Mouse (Mus musculus): ENCODE measurements at regions not wholly inside any gene's neighbourhood (a gene's known extent, or its start where the extent isn't known, plus 50 kb on each side); places are given as distances from the start of the nearest gene placed in this dataset.

DNA sequence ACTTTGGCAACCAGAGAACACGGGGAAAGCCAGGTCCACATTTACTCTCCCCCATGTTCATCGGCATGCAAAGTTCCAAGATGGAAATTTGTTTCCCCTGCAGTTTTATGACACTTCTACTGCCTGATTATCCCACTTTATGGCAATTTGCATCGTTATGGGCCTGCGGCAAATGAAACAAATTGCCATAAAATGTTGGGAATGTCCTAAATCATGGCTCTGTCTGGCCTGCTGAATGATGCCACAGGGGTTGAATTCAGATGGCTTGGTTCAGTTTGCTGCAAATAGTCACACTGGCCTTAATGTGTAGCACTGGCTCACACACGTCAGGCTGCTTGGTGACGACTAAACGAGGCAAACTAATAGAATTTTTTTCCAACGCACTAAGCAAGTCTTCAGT, 393.2 kb downstream of the Psat1 start:
- no peak for TF ChIP-seq CTCF (IDR thresholded peaks at IDR 0.05)
- no peak for ATAC-seq (ENCODE audit: low FRiP score)
- 84% methylated on average over 8 of the region's 8 CpGs for WGBS
- H3K36me3 ChIP-seq (ENCODE audit: insufficient read depth, low read length), result no peaks in the 10 kb centered on the region
- H3K9ac ChIP-seq (replicated peaks; ENCODE audit: low read length, poor library complexity, severe bottlenecking), result no peak overlapping the region
- no peak overlapping the region for H3K4me3 ChIP-seq (ENCODE audit: low read depth, low read length)
- H3K9me3 ChIP-seq (ENCODE audit: low read length), result no peaks in the 10 kb centered on the region
- no peak overlapping the region for H3K4me2 ChIP-seq (ENCODE audit: low read depth, low read length, poor library complexity, severe bottlenecking)
- no peak overlapping the region for H3K27ac ChIP-seq (ENCODE audit: low read depth, low read length)
- peak; percentile 11 for DNase-seq (ENCODE audit: low spot score)
- no peaks in the 10 kb centered on the region for H3K4me1 ChIP-seq (ENCODE audit: insufficient read depth, low read length)
- no peaks in the 10 kb centered on the region for H3K27me3 ChIP-seq (ENCODE audit: insufficient read depth, low read length)

DNA sequence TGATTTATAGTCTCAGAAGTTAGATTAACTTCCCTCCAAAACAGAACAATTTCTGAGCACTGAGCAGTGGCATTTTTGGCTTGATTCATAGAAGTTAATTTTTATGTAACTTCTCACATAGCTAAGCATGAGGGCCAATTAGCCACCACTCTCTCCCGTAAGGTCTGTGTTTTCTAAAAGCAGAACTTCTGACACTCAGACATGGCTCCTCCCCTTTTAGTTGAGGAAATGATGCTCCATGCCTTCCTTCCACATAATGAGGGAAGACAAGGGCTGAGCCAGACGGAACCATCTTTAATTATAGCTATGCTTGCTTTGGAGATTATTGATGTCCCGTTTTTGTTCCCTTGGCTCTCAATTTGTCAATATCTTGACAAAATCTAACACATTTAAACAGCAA, 429.3 kb downstream of the Psat1 start:
- WGBS, result 77% methylated on average over 3 of the region's 3 CpGs
- Histone ChIP-seq H3K27ac (ENCODE audit: low read depth, low read length) (no peak overlapping the region), H3K9ac (replicated peaks; ENCODE audit: low read length, poor library complexity, severe bottlenecking) (no peak overlapping the region), H3K27me3 (ENCODE audit: insufficient read depth, low read length) (no peaks in the 10 kb centered on the region), H3K36me3 (ENCODE audit: insufficient read depth, low read length) (no peaks in the 10 kb centered on the region), H3K4me2 (ENCODE audit: low read depth, low read length, poor library complexity, severe bottlenecking) (no peak overlapping the region), H3K4me3 (ENCODE audit: low read depth, low read length) (no peak overlapping the region), H3K9me3 (ENCODE audit: low read length) (0 out of 2 replicates have a peak, but pooled peaks cover 1% of the 10 kb centered on the region), H3K4me1 (ENCODE audit: insufficient read depth, low read length) (0 out of 2 replicates have a peak, but pooled peaks cover 6% of the 10 kb centered on the region)
- TF ChIP-seq CTCF (IDR thresholded peaks at IDR 0.05), result no peak
- ATAC-seq (ENCODE audit: low FRiP score), result no peak
- DNase-seq (ENCODE audit: low spot score), result no peak

DNA sequence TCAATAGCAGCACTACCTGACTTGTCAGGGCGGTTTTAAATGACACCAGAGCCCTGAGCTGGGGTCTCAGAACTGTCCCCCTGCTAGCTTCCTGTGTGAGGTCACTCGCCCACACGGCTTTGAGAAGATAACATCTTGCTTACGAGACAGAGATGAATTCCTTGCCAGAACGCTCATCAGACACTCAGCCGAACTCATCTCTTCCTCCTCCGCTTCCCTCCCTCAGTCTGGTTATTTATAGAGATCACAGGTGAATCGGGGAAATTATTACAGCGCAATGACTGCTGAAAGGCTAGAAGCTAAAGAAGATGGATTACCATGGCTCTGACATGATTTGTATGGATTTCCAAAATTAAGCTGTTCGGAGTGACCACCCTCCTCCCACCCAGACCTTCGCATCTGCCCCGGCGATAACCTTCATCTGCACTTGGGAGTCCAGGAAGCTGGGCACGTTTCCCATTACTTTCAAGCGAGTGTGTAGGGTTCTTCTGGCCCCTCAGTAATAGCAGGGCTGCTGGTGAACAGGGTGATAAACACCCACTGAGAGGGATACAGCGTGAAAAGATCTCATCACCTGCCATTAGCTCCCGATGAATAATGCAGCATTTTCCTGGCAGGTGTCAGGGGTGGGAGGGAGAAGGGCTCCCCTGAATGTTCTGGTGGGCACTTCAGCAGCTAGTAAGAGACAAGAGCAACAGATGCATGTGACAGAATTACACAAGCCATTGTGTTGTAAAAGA, 430.4 kb downstream of the Psat1 start:
- Histone ChIP-seq H3K4me2 (ENCODE audit: low read depth, low read length, poor library complexity, severe bottlenecking) (peak overlapping the region; percentile 46), H3K4me3 (ENCODE audit: low read depth, low read length) (peak overlapping the region; percentile 27), H3K27ac (ENCODE audit: low read depth, low read length) (0 out of 2 replicates have a peak overlapping the region, but pooled peaks have one; percentile 18), H3K9me3 (ENCODE audit: low read length) (no peaks in the 10 kb centered on the region), H3K36me3 (ENCODE audit: insufficient read depth, low read length) (no peaks in the 10 kb centered on the region), H3K9ac (replicated peaks; ENCODE audit: low read length, poor library complexity, severe bottlenecking) (peak overlapping the region; percentile 44), H3K27me3 (ENCODE audit: insufficient read depth, low read length) (no peaks in the 10 kb centered on the region), H3K4me1 (ENCODE audit: insufficient read depth, low read length) (0 out of 2 replicates have a peak, but pooled peaks cover 6% of the 10 kb centered on the region)
- WGBS, result 27% methylated on average over 17 of the region's 17 CpGs
- peak; percentile 34 for DNase-seq (ENCODE audit: low spot score)
- ATAC-seq (ENCODE audit: low FRiP score), result no peak
- no peak for TF ChIP-seq CTCF (IDR thresholded peaks at IDR 0.05)

DNA sequence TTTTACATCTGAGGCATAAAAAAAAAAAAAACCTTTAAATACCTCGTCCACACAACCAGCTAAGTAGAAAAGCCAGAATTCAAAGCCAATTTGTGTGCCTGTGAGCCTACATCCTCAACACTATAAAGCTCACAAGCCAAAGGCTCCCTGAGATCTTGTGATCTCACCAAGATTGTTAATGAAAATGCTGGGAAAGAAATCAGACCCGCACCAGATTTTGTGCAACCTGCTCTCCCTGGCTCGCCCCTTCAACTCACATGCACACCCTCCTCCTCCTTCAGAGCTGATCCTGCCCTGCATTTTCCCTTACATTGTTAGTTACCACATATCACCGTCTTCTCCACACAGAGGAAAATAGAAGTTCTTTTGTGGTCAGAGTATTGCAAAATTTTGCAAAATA, 433.9 kb downstream of the Psat1 start:
- Histone ChIP-seq H3K36me3 (ENCODE audit: insufficient read depth, low read length) (no peaks in the 10 kb centered on the region), H3K27ac (ENCODE audit: low read depth, low read length) (no peak overlapping the region), H3K9ac (replicated peaks; ENCODE audit: low read length, poor library complexity, severe bottlenecking) (no peak overlapping the region), H3K27me3 (ENCODE audit: insufficient read depth, low read length) (no peaks in the 10 kb centered on the region), H3K4me2 (ENCODE audit: low read depth, low read length, poor library complexity, severe bottlenecking) (no peak overlapping the region), H3K9me3 (ENCODE audit: low read length) (no peaks in the 10 kb centered on the region), H3K4me3 (ENCODE audit: low read depth, low read length) (no peak overlapping the region), H3K4me1 (ENCODE audit: insufficient read depth, low read length) (0 out of 2 replicates have a peak, but pooled peaks cover 6% of the 10 kb centered on the region)
- ATAC-seq (ENCODE audit: low FRiP score) (no peak), DNase-seq (ENCODE audit: low spot score) (no peak)
- no peak for TF ChIP-seq CTCF (IDR thresholded peaks at IDR 0.05)
- WGBS, result 78% methylated on average over 4 of the region's 4 CpGs

DNA sequence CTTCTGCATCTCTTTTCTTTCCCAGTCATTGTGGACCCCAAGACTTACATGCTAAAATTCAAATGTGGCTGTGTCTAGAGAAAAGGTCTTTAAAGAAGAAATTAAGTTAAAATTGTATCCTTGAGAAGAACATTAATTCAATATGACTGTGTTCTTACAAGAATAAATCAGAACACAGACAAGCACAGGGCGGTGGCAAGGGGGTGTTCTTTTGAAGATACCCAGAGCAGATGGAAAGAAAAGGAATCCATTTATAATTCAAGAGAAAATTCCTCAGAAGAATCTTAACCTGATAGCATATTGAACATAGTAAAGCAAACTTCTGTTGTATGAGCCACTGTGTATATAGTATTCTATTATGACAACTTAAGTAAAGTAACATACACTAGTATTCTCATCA, 436.7 kb downstream of the Psat1 start:
- Histone ChIP-seq H3K27me3 (ENCODE audit: insufficient read depth, low read length) (no peaks in the 10 kb centered on the region), H3K4me3 (ENCODE audit: low read depth, low read length) (no peak overlapping the region), H3K36me3 (ENCODE audit: insufficient read depth, low read length) (no peaks in the 10 kb centered on the region), H3K27ac (ENCODE audit: low read depth, low read length) (no peak overlapping the region), H3K9ac (replicated peaks; ENCODE audit: low read length, poor library complexity, severe bottlenecking) (no peak overlapping the region), H3K4me1 (ENCODE audit: insufficient read depth, low read length) (no peaks in the 10 kb centered on the region), H3K4me2 (ENCODE audit: low read depth, low read length, poor library complexity, severe bottlenecking) (no peak overlapping the region), H3K9me3 (ENCODE audit: low read length) (no peaks in the 10 kb centered on the region)
- DNase-seq (ENCODE audit: low spot score) (no peak), ATAC-seq (ENCODE audit: low FRiP score) (no peak)
- 89% methylated on average over 1 of the region's 1 CpGs for WGBS
- no peak for TF ChIP-seq CTCF (IDR thresholded peaks at IDR 0.05)

DNA sequence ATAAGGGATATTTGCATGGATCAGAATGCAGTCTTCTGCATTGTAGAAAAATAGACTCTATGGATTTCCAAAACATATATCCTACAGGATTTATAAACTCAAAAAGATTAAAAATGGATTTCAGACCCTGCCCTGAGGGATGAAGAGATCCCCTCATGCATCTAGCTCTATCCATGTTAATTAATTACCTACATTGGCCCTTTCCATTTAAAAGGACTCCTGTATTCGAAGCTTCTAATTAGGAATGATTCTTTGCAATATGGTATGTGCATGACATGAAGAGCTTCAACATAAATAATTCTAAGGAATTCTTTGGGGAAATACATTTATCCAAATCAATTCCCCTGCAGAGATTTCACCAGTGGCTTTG, 444.2 kb downstream of the Psat1 start:
- Histone ChIP-seq H3K4me1 (ENCODE audit: insufficient read depth, low read length) (no peaks in the 10 kb centered on the region), H3K4me2 (ENCODE audit: low read depth, low read length, poor library complexity, severe bottlenecking) (no peak overlapping the region), H3K27me3 (ENCODE audit: insufficient read depth, low read length) (no peaks in the 10 kb centered on the region), H3K4me3 (ENCODE audit: low read depth, low read length) (no peak overlapping the region), H3K9me3 (ENCODE audit: low read length) (no peaks in the 10 kb centered on the region), H3K27ac (ENCODE audit: low read depth, low read length) (no peak overlapping the region), H3K36me3 (ENCODE audit: insufficient read depth, low read length) (no peaks in the 10 kb centered on the region), H3K9ac (replicated peaks; ENCODE audit: low read length, poor library complexity, severe bottlenecking) (no peak overlapping the region)
- TF ChIP-seq CTCF (IDR thresholded peaks at IDR 0.05), result no peak
- no peak for ATAC-seq (ENCODE audit: low FRiP score)
- 42% methylated on average over 1 of the region's 1 CpGs for WGBS
- no peak for DNase-seq (ENCODE audit: low spot score)
